Mouse (Mus musculus) layer of hippocampus, postnatal 25 days (tissue): Measurements from ENCODE around the gene Rbm3. TPM values are rescaled to one million over a fixed set of nuclear protein-coding genes. Genes with fewer than 3 reads are reported as not detected.
A peak's percentile ranks its signal among the peaks of the same experiment; 100 is the strongest.

ENCODE experiments used
- DNase-seq, 2 experiments: peaks; one replicate each; pipeline ENCODE4 v3.0.0; 2022; ENCODE audit warnings: mixed read lengths in 2 of 2, low spot score in 1 of 2; ENCODE audit errors: extremely low spot score in 1 of 2
- total RNA-seq, 2 experiments: library from RNA; stranded (reverse); gene quantifications; 2 replicates each; pipeline ENCODE4 v1.2.3; 2021

Rbm3 gene
- total RNA-seq, result 100 to 1,000 TPM in 1 of 2 experiments, 10 to 100 TPM in 1; 94.0 to 137 TPM

DNA sequence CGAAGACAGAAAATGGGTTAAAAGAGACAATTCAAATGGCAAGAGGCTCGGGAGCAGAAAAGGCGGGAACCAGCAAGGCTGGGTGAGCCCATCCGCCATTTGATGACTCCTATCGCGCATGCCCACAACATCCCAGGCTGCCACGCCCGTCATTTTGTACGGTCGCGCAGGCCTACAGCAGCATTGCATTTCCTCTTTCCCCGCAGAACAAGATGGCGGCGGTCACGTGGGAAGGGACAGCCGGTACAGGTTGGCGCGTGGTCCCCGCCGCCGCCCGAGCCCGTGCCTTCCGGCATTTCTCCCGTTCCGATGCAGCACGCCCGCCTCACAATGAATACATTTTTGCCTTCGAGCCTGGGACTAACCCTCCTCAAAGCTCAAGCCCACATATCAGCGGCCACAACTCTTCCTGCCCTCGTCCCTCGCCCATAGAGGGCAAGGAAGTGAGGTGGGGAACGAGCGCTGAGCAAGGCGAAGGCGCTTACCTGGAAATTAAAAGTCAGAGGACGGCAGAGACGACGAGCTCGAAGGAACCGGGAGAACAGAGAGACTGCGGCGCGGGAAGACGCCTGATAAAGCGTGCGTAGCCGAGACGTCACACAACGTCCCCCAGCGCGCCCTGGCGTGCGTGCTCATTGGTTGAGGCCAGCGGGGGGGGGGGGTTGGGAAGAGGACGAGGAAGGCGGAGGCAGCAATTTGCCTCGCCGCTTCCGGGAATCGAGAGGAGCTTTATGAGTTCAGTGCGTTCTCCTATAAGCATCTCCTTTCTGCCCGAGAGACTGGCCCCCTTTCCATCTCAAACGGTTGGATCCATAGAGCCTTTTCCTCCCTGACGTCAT, at the start of gene Rbm3:
TSS of gene Rbm3 (minus strand) at position 728 of the 839 bp plus-strand sequence.
- DNase-seq, result peak; percentile 60 to 70

DNA sequence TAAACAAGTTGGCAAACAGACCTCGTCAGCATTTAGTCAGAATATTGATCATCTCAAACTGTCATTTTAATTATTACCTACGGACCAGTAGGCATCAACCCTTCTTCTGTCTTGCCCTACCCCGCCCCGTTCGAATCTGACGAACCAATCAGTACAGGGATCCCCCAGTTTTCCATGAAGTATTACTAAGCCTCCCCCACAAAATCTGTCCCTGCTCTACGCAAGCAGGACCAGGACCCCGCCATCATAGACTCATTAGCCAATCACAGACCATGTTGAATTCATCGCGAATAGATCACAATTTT, 47.7 kb upstream of the Rbm3 start, which contains the start of gene Ebp:
TSS of gene Ebp (minus strand) at position 94 of the 305 bp plus-strand sequence.
- peak; percentile 17 to 29 for DNase-seq

DNA sequence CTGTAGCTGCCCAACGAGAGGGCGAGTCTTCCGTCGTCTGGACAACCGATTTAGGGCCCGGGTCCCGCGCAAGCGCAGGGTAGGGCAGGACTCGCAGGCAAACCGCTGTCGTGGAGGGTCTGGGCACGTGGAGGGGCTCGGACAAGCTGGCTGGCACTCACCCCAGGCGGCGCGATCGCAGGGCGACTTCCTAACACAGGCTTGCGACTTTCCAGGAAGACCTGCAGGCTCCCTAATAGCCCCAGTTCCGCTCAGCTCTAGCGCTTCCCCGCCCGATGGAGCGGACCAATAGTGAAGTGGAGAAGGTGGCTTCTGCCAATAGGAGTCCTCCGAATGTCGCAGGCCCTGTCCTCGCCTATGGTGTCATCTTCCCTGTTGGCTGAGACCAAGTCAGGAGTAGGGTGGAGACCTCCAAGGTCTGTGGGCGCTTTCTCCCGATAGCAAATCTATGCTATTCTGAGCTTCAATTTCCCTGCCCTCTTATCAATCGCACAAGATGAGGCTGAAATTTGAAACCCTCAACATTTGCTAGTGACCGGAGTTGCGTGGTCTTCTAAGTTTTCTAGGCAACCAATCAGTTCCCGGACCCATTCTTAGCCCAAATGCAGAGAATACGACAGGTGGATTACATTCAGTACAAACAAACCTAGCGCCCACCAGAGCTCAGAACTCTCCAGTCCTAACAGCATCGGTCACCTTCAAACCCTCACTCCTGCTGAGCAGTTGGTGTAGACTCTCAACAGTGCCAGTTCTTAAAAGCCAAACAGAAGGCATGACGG, 47.1 kb upstream of the Rbm3 start:
- DNase-seq, result peak; percentile 48 to 50

DNA sequence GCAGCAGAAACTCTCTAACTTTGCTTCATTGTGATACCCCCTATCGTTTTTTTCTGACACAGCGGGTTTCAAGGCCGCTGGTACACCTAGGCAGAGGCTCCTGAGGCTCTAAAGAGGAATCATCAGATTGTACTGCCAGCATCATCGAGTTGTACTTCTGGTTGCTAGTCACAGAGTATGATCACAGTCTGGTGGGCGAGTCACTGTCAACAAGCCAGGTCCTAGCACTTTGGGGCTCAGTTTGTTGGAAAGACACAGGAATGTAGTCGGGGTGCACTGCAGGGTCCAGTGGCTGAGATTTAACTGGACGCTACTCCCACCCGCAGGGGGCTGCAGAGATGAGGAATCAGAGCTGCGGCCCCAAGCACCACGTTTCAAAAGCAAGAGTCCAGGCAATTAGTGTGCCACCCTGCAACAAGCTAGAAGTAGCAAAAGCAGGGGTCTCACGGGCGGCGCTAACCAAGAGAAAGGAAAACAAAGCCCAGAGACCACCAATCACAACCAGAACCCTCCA, 46.5 kb upstream of the Rbm3 start:
- no peak for DNase-seq

DNA sequence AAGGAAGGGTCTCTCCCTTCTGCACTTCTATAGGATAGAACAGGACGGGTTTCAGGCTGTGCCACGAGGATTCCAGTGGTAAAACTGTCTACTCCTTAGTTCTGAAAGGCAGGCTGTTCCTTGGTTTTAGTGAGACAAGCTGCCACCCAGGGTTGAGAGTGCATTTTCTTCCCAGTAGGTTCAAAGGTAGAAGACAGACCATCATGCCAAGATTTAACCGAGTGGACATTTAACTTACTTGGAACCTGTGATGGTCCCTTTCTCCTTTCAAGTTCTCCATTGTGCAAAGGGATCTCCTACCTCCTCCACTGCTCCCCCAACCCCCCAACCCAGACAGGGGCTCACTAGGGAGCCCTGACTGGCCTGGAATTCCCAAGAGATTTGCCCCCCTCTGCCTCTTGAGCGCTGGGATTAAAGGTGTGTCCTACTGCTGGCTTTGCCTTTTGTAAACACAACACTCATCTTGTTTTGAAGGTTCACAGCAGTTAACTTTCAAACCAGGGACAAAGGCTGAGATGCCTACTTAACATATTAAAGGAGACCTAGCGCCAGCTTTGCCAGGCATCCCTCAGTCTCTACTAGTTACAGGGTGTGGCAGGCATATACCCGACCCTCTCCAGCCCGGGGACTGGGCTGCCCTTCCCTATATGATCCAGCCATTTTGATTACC, 37.3 kb upstream of the Rbm3 start:
- no peak for DNase-seq

DNA sequence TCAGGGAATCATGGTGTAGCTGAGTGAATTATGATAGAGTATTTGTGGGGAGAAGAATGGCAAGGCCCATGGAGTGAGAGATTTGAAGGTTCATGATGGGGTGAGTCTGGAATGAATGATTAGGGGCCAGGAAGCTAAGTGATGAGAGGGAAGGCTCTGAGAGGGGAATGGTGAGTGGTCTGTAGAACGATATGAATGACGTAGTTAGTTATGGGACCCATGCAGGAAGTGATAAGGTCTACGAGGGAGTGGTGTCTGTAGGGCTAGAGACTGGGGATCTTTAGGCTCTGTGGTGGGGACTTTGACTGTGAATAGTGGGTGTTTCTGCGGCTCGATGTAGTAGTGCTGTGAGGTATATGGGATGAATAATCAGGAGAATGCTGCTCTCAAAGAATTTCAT, 34.0 kb upstream of the Rbm3 start:
- DNase-seq, result no peak

DNA sequence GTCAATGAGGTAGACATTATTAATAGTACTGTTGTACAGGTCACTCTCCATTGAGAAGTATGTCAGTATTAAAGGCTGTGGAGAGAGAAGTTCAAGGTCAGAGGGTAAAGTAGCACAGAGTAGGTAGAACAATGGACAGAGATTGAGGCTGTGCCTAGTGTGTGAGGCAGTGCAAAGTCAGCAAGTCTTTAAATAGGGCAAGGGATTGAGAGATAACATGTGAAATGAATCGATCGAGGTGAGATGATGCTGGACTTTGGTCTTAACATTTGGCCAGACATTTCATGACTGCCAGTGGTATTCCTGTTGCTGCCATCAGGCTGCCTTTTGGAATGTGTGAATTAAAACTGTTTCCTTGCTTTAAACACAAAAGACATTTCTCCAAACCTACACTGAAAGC, 33.2 kb upstream of the Rbm3 start:
- no peak for DNase-seq

DNA sequence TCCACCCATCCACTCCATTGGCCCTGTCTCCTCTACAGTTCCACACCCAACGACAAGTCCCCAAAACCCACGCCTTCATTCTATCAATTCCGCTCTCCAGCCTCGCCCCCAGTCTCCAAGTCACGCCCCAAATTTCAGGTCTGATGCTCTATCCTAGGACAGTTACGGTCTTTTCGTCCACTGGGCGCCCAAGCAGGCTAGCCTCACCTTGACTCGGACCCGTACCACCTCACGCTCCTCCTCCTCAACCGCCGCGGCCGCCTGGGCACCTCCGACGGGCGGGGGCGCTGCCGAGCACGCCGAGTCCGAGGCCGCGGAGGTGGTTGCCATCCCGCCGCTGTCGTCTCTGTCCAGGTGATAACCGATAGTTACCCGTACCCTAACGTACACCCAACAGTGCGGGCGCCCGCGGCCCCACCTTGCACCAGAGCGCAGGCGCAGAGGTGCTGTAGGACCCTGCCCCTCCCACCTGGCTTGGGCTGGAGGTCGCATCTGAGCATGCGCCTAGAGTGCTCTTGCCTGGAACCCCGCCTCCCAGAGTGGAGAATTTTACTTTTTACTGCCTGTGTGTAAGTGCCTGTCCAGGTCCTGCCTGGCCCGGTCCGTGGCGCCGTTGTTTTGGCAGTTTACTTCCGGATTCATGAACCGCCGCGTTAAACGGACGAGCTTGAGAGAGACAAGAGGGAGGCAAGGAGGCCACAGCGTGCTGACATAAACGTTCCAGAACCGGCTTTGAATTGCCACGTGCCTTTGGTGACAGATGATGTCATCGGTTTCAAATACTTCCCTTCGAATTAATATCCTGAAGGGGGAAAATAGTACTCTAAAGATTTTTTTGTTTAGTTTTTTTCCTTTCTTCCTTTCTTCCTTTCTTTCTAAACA, 30.1 kb upstream of the Rbm3 start, which contains the start of gene Tbc1d25:
TSS of gene Tbc1d25 (minus strand) at position 678 of the 882 bp plus-strand sequence.
- DNase-seq, result peak; percentile 54 to 61

DNA sequence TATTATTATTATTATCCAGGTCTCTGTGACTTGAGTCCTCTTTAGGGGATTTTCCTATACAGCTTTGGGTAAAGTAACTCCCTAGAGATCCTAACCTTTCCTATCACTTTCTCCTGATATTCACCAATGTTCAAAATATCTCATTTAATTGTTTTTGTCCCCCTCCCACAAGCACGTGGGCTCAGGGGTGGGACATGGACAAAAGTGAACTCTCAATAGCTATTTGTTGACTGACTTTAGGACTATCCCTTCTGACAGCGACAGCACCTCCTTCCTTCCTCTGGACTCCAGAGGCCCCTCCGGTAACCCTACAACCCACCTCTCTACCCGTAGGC, 29.5 kb upstream of the Rbm3 start:
- DNase-seq, result no peak

DNA sequence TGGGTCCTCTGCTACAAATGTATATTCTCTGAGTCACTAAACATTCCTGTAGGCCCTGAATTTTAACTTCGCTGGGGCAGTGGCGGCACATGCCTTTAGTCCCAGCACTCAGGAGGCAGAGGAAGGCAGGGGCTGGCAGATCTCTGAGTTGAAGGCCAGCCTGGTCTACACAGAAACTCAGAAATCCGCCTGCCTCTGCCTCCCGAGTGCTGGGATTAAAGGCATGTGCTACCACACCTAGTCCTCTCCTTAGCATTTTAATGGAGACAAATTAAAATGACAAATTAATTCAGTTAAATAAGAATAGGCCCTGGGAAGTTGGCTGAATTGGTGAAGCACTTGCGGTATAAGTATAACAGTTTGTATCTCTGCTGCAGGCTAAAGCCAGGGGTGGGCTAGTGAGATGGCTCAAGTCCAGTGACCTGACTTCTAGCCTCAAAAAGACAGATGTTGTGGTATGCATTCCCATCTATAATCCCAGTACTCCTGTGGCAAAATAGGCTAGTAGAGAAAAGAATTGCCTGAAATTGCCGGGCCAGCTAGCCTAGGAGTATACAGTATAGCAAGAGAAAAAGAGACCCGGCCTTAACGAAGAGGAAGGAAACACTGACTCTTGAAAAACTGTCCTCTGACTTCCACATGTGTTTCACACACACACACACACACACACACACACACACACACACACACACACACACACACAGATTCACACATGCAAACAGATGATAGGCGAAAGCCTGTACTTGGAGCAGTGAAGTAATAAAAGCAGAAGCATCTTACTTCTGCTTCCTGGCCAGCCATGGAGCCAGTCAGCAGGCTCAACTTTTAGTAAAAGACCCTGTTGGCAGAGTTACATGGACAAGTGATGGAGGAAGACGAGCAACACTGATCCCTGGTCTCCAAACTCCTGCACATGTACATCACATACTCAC, 22.3 kb upstream of the Rbm3 start:
- DNase-seq, result no peak

DNA sequence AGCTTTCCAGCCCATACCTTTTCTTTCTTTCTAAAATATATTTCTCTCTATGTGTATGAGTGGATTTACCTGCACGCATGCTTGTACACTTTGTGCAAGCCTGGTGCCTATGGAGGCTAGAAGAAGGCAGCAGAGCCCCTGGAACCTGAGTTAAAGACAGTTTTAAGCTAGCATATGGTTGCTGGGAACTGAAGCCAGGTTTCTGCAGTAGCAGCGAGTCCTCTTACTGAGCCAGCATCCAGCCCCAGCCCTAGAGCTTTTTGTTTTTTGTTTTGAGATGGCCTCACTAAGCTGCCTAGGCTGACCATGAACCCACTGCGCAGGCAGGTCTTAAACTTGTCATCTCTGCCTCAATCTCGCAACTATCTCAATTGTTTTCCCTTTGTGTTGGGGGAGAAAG, 18.8 kb upstream of the Rbm3 start:
- DNase-seq, result no peak

DNA sequence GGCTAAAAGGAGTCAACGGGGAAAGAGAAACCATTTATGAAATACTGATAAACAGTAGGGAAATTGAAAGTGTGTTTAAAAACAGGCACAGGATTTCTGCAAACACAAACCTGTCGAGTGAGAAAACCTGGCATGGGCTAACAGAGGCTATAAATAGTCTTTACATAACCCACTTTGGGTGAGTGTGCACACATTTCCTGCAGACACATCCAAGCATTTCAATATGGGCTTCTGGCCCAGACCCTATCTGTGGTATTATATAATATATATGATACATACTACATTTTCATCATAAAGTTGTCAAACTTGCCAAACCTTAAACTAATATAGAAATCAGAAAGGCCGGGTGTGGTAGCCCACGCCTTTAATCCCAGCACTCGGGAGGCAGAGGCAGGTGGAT, 17.4 kb upstream of the Rbm3 start:
- DNase-seq, result no peak

DNA sequence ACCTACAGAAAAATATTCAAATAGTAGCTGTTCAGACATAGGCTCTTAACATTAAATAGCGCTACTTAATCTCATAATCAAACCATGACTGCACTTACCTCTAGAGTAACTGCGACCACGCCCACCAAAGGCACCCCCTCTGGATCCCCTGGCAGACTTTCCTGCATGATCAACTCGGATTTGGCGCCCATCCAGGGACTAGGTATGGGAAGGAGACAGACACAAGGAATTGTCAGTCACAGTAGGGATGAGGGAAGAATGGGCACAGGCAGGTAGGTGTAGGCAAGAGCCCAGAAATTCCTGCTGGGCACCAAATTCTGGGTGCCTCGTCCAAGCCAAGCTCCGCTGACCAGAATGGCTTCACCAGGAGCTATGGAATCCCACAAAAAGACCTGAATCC, 1.9 kb downstream of the Rbm3 start:
- no peak for DNase-seq

DNA sequence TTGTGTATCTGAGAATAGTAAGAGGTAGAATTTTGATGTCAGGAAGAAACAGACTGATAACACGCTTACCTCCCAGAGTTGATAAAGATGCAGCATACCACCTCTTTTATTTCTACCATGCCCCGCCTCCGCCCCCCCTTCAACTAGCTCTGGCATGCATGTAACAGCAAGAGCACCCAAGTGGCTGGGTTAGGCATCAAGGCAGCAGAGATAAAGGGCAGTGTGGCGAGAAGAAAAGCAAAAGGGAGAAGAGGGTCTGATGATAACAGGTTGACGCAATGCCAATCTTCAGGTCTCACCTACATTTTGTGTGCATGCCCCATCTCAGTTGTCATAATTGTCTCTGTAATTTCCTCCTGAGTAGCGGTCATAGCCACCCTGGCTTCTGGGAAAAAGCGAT, 2.7 kb downstream of the Rbm3 start:
- no peak for DNase-seq

DNA sequence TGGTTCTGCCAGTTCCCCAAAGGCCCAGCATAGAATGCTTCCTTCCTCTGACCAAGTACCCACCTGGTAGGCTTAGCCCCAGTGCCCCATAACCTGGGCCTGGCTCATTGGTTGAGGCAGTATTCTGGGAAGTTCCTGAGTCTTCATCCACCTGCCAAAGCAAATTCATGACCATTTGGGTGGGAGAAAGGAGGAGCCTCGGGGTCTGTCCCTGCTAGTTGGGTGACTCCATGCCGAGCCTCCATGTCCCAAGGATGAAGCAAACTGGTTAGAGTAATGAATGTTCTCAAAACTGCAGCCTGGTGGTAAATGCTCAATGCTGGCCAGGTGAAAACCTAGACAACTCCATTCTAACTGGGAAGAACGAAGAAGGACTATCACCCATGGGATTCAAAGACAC, 4.6 kb downstream of the Rbm3 start:
- DNase-seq, result no peak

DNA sequence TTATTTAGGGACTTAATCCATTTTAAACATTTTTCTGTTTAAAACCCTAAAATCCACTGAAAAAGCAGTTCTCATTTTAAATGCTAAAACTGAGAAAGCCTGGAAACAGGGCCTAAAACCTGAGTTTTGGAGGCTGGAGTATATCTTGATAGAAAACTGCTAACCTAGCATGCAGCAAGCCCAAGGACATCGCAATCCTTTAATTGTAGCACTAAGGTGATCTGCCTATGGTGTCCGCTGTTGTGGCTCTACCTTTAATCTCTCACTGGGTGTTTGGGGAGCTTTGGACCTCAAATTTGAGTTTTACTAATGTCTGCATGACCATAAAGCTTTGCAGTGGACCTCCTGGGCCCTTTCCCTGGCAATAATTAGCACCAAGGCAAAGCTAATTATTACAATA, 5.2 kb downstream of the Rbm3 start:
- DNase-seq, result no peak

DNA sequence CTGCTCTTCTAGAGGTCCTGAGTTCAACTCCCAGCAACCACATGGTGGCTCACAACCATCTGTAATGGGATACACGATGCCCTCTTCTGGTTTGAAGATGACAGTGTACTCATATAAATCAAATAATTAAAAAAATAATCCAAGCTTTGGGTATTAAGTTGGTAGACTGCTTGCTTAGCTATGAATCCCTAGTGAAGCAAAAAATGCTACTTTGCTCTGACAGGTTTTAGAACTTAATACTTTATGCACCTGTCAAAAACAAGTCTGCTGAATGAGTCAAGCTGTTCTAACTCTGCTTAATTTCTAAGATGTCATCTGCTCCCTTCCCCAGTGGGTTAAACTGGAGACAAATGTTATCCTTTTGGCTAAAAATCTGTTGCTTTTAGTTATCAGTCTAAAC, 6.2 kb downstream of the Rbm3 start:
- no peak for DNase-seq

DNA sequence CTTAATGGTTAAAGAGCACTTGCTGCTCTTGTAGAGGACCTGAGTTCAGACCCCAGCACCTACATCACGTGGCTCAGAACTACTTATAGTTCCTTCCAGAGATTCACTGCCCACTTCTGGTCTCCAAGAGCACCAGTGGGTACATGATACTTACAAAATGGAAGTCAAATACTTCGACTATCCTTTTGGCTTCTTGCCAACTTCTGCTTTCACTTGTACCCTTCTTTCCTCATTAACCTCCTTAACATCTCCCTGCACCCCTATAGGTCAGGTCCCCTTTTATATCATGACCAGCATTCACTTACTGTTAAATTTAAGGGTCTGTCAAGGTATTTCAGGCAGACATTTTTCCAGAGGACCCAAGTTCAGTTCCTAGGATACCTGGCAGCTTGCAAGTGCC, 9.8 kb downstream of the Rbm3 start:
- no peak for DNase-seq
